Mouse (Mus musculus) spleen, adult 18-20 months (tissue): ENCODE data around the gene Egln3.

ENCODE experiments used
- DNase-seq, 2 experiments: peaks; one replicate each; pipeline ENCODE4 v3.0.0; 2022; ENCODE audit warnings: mixed read lengths in 2 of 2

Egln3 gene

GRCm38 (mm10) chr12:54160279-54160678 is 43.4 kb downstream of the Egln3 start:
- no peak for DNase-seq

- no peak for DNase-seq
These were observed 48.9 kb downstream of the Egln3 start for GRCm38 (mm10) chr12:54154771-54155170.

DNA sequence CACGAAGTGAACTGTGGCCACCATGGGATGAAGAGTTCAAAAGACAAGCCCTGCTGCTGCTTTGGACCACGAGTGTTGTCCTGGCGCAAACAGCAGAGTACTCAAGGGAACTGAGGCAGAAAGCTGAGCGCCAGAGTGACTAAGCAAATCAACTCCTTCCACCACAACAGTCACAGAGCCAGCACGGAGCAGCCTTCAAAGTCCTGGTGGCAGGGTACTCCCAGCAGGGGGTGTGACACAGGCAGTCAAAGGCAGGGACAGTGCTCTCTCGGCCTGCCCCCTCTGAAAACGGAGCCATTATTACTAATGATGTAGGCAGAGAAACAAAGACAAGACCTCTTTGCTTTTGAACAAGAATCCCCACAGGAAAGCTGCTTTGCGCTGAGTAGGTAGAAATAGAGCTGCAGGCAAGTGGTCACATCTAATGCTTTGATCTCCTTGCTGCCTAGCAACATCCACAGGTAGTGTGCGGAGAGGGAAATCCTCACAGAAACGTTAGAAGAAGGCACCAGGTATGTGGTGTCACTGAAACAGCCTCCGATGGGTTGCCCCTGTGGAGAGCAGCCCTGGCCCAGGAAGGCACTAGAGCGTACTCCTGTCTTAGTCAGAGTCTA is 56.6 kb downstream of the Egln3 start:
- no peak for DNase-seq
